Mouse (Mus musculus) layer of hippocampus, adult 18-20 months (tissue): Measurements from ENCODE around the gene Aass. TPM values are rescaled to one million over a fixed set of nuclear protein-coding genes. Genes with fewer than 3 reads are reported as not detected.
A peak's percentile ranks its signal among the peaks of the same experiment; 100 is the strongest.
"Not testable (repeated sequence)": the region's sequence is repeated elsewhere in the genome, so short reads cannot be mapped to it uniquely, and the experiment has no call there.

ENCODE experiments used
- DNase-seq, 2 experiments: peaks; one replicate each; pipeline ENCODE4 v3.0.0; 2022; ENCODE audit warnings: low spot score in 2 of 2
- long read RNA-seq: library from polyadenylated mRNA; stranded (forward); transcript quantifications from one replicate; pipeline ENCODE4 v2.0.0, GENCODE M21; 2021
- total RNA-seq, 2 experiments: library from RNA; stranded (reverse); gene quantifications; 2 replicates each; pipeline ENCODE4 v1.2.3; 2021

Aass gene
- 1 to 10 TPM; 5.6 to 6.0 TPM for total RNA-seq
- long read RNA-seq, transcript Aass-201 (24 exons, 3,701 nt) = major isoform, 6 of 6 reads
- long read RNA-seq, partial matches to known transcripts = 0 of 6 reads
- long read RNA-seq, other reads (novel, unspliced or antisense) = 0 of 6 reads

DNA sequence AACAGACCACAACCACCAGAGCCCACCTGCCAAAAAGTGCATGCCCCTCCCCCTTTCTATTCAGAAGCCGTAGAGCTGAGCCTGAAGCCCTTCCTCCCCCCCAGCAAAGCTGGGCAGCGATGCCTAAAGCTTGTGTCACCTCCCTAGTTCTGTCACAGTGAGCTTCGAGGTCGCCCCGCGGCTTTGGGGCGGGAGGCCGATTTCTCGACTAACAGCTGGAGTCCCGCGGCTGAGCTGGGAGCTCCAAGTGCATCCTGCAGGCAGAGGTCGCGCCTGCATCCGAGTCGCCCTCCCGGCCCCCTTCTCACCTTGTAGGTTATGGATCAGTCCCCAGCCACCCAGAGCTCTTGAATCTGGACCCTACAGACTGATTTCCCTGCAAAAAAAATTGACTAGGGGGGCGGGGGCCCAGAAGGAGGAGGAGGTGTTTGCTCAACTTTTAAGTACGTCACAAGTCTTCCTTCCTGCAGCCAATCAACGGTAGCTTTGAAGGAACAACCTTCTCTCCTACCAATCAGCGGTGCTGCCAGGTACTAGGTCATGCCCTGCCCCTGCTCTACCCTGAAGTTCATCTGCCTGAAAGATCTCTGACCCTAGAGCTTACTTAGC lies at the start of gene Aass:
Aass (minus strand) TSS at position 414 of the 609 bp plus-strand sequence.
- peak in 1 of 2 experiments; percentile 4 for DNase-seq

GRCm38 (mm10) chr6:23180096-23180495 lies 47.3 kb upstream of the Aass start:
- peak; percentile 31 to 79 for DNase-seq

- DNase-seq = not testable (repeated sequence)
Measured at GRCm38 (mm10) chr6:23163824-23164223, 31.0 kb upstream of the Aass start.

GRCm38 (mm10) chr6:23156357-23156756 lies 23.6 kb upstream of the Aass start:
- not testable (repeated sequence) for DNase-seq

- no peak for DNase-seq
Measured at GRCm38 (mm10) chr6:23153112-23153511, 20.3 kb upstream of the Aass start.

DNA sequence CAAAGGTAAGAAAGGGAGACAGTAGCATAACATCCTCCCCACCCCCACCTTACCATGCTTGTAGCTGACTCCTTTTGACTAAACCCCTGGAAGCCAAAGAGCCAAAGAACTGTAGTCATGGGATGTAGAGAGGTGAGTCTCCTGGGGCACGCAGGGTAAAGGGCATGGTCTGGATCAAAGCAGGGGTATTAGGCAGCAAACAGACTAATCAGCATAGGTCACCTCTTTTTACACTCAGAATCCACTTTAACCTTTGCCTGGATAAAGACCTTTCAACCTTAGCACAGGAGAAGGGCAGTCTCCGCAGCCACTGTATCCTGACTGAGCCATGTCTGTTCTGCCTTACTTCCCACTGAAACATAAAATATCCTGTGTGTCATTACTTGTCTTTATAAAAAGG lies 14.4 kb upstream of the Aass start:
- DNase-seq = no peak

GRCm38 (mm10) chr6:23143980-23144379 lies 11.2 kb upstream of the Aass start:
- DNase-seq = no peak

GRCm38 (mm10) chr6:23131015-23131414 lies 1.8 kb downstream of the Aass start:
- DNase-seq = no peak

DNA sequence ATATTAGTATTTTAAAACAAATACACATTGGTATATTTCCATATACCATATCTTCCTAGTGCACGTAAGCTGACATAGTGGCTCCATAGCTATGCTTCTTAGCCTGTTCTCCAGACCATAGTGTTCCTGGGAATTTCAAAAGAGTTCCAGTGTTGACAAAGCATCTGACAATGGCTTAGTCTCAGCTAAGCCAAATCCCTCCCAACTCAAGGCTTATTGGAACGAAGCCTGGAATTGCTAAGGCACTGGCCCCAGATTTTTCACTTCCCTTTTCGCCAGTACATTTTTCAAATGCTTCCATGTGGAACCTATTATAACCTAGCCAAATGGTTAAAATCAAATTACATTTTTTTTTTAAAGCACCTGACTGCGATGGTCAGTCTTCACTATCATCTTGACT lies 3.6 kb downstream of the Aass start:
- peak in 1 of 2 experiments; percentile 36 for DNase-seq

GRCm38 (mm10) chr6:23126706-23127105 lies 6.1 kb downstream of the Aass start:
- DNase-seq = no peak

- no peak for DNase-seq
Measured at GRCm38 (mm10) chr6:23125831-23126230, 7.0 kb downstream of the Aass start.

- DNase-seq = no peak
Measured at GRCm38 (mm10) chr6:23124823-23125222, 8.0 kb downstream of the Aass start.

GRCm38 (mm10) chr6:23122934-23123333 lies 9.9 kb downstream of the Aass start:
- DNase-seq = peak in 1 of 2 experiments; percentile 8

DNA sequence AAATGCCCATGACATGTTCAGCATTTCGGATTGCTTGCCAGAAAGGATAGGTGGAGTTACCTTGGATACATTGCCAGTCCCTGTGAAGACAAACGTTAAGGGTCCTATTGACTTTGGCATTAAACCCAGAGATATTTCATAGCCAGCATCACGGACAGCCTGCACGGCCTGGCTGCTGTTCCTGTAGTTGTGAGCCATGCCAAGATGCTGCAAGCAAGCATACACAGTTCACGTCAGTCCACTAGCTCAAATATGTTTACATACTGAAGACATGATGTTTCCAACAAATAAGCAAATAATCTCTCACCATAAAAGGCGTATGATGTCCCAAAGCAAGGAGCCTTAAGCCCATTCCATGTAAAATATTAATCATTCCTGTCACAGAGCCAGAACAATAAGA lies 18.0 kb downstream of the Aass start:
- no peak for DNase-seq

DNA sequence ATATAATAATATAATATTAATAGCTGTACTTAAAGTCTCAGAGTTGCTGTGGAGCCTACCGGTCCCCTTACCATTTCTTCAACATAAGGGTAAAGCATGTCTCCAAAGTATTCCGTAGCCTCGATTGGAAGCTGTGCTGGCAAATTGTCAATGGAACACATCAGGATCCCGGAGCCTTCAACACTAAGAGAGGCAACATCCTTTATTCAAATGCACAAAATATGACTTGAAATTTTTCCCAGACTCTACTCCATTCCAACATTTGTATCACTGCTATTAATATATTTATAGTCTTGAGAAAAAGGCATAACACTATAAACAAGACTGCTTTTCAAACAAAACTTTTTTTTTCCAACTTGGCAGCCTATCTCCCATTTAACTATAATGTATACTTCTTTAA lies 25.7 kb downstream of the Aass start:
- DNase-seq = no peak

GRCm38 (mm10) chr6:23106373-23106772 lies 26.4 kb downstream of the Aass start:
- DNase-seq = no peak

GRCm38 (mm10) chr6:23090346-23091055 lies 42.3 kb downstream of the Aass start:
- DNase-seq = not testable (repeated sequence)

GRCm38 (mm10) chr6:23089292-23089691 lies 43.5 kb downstream of the Aass start:
- DNase-seq = not testable (repeated sequence)

- DNase-seq = no peak
Measured at GRCm38 (mm10) chr6:23084587-23085421, 48.0 kb downstream of the Aass start.

- no peak for DNase-seq
Measured at GRCm38 (mm10) chr6:23079991-23080680, 52.6 kb downstream of the Aass start.

DNA sequence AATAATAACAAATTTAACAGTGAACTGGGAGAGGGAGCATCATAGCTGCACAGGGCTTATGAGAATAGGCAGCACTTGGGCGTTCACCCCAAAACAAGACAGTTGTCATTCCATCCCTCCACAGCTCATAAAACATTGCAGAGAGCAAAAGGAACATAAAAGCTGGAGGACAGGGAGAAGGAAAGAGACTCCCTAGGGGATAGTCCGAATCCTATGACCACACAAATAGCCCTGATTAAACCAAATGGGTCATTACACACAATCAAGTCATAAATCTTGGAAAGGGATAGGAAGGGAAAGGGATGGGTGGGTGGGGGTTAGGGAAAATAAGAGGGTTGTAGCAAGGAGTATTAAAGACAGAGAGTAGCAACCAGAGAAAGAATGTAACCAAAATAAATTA lies 54.5 kb downstream of the Aass start:
- no peak for DNase-seq
